Mouse (Mus musculus) cerebellum, postnatal 25 days (tissue): ENCODE results near the gene Sp9.

ENCODE experiments used
- DNase-seq, 2 experiments: peaks; one replicate each; pipeline ENCODE4 v3.0.0; 2021; ENCODE audit warnings: mixed read lengths in 2 of 2

Sp9 gene

GRCm38 (mm10) chr2:73314311-73314710, 42.6 kb downstream of the Sp9 start:
- no peak for DNase-seq

GRCm38 (mm10) chr2:73317426-73317825, 45.7 kb downstream of the Sp9 start:
- no peak for DNase-seq

DNA sequence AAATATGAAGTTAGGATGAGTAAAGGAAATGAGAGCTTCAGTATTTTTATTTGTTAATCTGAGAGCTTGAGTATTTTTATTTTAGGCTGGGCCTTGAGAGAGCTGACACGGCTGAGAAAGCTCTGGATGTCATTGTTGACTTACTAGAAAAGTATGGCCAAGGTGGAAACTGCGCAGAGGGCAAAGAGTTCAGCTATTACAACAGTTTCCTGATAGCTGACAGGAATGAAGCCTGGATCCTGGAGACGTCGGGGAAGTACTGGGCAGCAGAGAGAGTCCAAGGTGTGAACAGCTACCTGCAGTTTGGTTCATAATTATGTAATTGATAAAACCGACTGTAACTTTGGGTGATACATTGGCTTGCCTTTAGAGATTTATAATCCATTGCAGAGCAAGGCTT, 47.5 kb downstream of the Sp9 start:
- DNase-seq: no peak

DNA sequence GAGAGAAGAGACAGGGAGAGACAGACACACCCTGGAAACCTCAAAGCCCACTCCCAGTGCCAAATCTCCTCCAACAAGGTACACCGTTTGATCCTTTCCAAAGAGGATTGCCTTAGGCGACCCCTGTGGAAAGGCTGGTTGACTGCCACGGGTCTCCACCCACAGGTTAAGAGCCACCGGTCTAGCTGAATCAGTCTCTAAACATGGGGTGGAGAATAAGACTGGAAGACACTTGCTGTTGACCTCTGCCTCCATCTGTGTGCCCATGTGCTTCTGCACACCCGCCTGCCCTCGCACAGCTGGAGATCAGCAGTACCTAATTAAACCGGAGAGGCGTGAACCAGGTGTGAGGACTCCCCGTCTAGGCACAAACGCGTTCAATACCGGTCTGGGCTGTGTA, 51.3 kb downstream of the Sp9 start:
- DNase-seq: no peak

DNA sequence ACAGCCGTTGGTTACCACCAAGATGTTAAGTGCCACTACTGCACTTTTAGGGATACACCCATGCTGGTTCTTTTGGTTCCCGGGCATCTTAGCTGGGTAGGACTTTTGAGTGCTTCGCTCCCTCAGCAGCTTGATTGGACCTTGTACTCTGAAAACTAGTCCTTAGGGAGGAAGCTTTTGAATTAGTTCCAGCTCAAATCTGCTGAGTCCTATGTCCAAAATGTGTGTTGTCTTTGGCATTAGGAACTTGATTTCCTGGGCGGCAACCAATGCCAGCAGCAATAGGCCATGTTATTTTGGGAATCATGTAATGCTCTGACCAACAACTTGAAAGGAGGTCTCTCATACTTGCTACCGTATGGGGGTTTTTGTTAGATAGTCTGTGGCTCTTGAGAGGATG, 54.1 kb downstream of the Sp9 start:
- DNase-seq: no peak
